16 mouse cellular contexts compared by ENCODE assay signal in genomic region chr2:147190316-147191021, GRCm38 (mm10). TPM values are rescaled to one million over a fixed set of nuclear protein-coding genes. Genes with fewer than 3 reads are reported as not detected.
DNase-seq lines count a peak whose midpoint lies in the region; ATAC-seq and TF ChIP-seq lines count a peak whose summit lies in the region.
"Had no signal": no experiment of that assay in that cellular context is flagged by ENCODE, and none has a peak within 500 bp of the region (broad histone marks: within the 10 kb centered on the region; RNA-seq: fewer than 3 reads in every experiment).

No protein-coding gene starts in this region.

- no peak for ATAC-seq in hindbrain, embryonic 16.5 days
- ATAC-seq in lung, postnatal 0 days: peak; percentile 92
- ATAC-seq in midbrain, postnatal 0 days (ENCODE audit: low FRiP score): no peak
- no peak for ATAC-seq in frontal cortex, adult (ENCODE audit: low TSS enrichment)
- ATAC-seq in heart, embryonic 11.5 days (replicated peaks; ENCODE audit: insufficient number of reproducible peaks, low FRiP score, low TSS enrichment): no peak

- peak; percentile 34 for DNase-seq in hindbrain, embryonic 10.5 days (ENCODE audit: low spot score)
- peak; percentile 19 for DNase-seq in embryo, embryonic 11 days
- DNase-seq in lung, postnatal 0 days (ENCODE audit: low spot score): peak; percentile 75
- DNase-seq in midbrain, postnatal 0 days (ENCODE audit: low spot score): no peak
- DNase-seq in right cerebral cortex, postnatal 25 days: no peak
- DNase-seq: cerebellum, adult 9-11 months; gastrocnemius, postnatal 25 days; kidney, adult 11 months; layer of hippocampus, postnatal 36 days had no signal

- peaks cover 73% of the 10 kb centered on the region for H3K4me1 ChIP-seq in hindbrain, embryonic 10.5 days (replicated peaks)
- H3K4me1 ChIP-seq in hindbrain, embryonic 16.5 days (ENCODE audit: control insufficient read depth, insufficient read depth, low read depth, low read length): peaks cover 14% of the 10 kb centered on the region
- H3K4me1 ChIP-seq in lung, postnatal 0 days (ENCODE audit: insufficient read depth, low read depth, low read length): peaks cover 19% of the 10 kb centered on the region; the same call in 1 of the 2 replicates
- H3K4me1 ChIP-seq in midbrain, postnatal 0 days (ENCODE audit: insufficient read depth, low read length): peaks cover 8% of the 10 kb centered on the region
- H3K4me1 ChIP-seq in heart, embryonic 11.5 days (ENCODE audit: control insufficient read depth, insufficient read depth, low read length): peaks cover 12% of the 10 kb centered on the region; the same call in 1 of the 2 replicates

- peak; percentile 31; the same call in 1 of the 2 replicates for TF ChIP-seq CTCF in lung, postnatal 0 days (IDR thresholded peaks at IDR 0.05)
- TF ChIP-seq CTCF in midbrain, postnatal 0 days (IDR thresholded peaks at IDR 0.05): no peak

- TF ChIP-seq EP300 in lung, postnatal 0 days (IDR thresholded peaks at IDR 0.05): peak; percentile 72

- H3K9me3 ChIP-seq in hindbrain, embryonic 10.5 days: no peaks in the 10 kb centered on the region
- H3K9me3 ChIP-seq in hindbrain, embryonic 16.5 days (ENCODE audit: control insufficient read depth, low read length): no peaks in the 10 kb centered on the region
- H3K9me3 ChIP-seq in lung, postnatal 0 days (ENCODE audit: low read length): no peaks in the 10 kb centered on the region
- no peaks in the 10 kb centered on the region for H3K9me3 ChIP-seq in midbrain, postnatal 0 days (ENCODE audit: low read length)
- H3K9me3 ChIP-seq in heart, embryonic 11.5 days (replicated peaks; ENCODE audit: control insufficient read depth, low read length): no peaks in the 10 kb centered on the region
- H3K9me3 ChIP-seq: heart, embryonic 15.5 days; limb, embryonic 15.5 days had no signal

- WGBS in hindbrain, embryonic 10.5 days: under 1% methylated on average over 27 of the region's 27 CpGs
- 3% methylated on average over 27 of the region's 27 CpGs for WGBS in hindbrain, embryonic 16.5 days
- 2% methylated on average over 27 of the region's 27 CpGs for WGBS in lung, postnatal 0 days
- WGBS in midbrain, postnatal 0 days: 6% methylated on average over 27 of the region's 27 CpGs
- 1% methylated on average over 27 of the region's 27 CpGs for WGBS in heart, embryonic 11.5 days (ENCODE audit: insufficient replicate concordance)

- peak overlapping the region; percentile 23; the same call in 1 of the 2 replicates for H3K27ac ChIP-seq in hindbrain, embryonic 10.5 days
- H3K27ac ChIP-seq in hindbrain, embryonic 16.5 days (ENCODE audit: low read depth, low read length): no peak overlapping the region
- no peak overlapping the region for H3K27ac ChIP-seq in lung, postnatal 0 days (ENCODE audit: low read length)
- H3K27ac ChIP-seq in midbrain, postnatal 0 days (ENCODE audit: low read depth, low read length): no peak overlapping the region
- no peak overlapping the region for H3K27ac ChIP-seq in heart, embryonic 11.5 days (ENCODE audit: low read depth, low read length)
- H3K27ac ChIP-seq: heart, embryonic 15.5 days; limb, embryonic 15.5 days had no signal

- H3K4me3 ChIP-seq in hindbrain, embryonic 10.5 days: peak overlapping the region; percentile 29
- no peak overlapping the region for H3K4me3 ChIP-seq in hindbrain, embryonic 16.5 days (ENCODE audit: low read length)
- no peak overlapping the region for H3K4me3 ChIP-seq in lung, postnatal 0 days (ENCODE audit: low read depth, low read length)
- no peak overlapping the region for H3K4me3 ChIP-seq in midbrain, postnatal 0 days (ENCODE audit: low read depth, low read length)
- no peak overlapping the region for H3K4me3 ChIP-seq in heart, embryonic 11.5 days (ENCODE audit: low read depth, low read length)
- H3K4me3 ChIP-seq: heart, embryonic 15.5 days; limb, embryonic 15.5 days had no signal

- H3K27me3 ChIP-seq in hindbrain, embryonic 10.5 days (ENCODE audit: insufficient read depth, poor library complexity, severe bottlenecking): peaks cover 100% of the 10 kb centered on the region
- peaks cover 49% of the 10 kb centered on the region for H3K27me3 ChIP-seq in hindbrain, embryonic 16.5 days (replicated peaks; ENCODE audit: control insufficient read depth, insufficient read depth, low read length)
- H3K27me3 ChIP-seq in lung, postnatal 0 days (replicated peaks; ENCODE audit: insufficient read depth, low read length): peaks cover 95% of the 10 kb centered on the region
- H3K27me3 ChIP-seq in midbrain, postnatal 0 days (ENCODE audit: insufficient read depth, low read length): peaks cover 92% of the 10 kb centered on the region
- H3K27me3 ChIP-seq in heart, embryonic 11.5 days (ENCODE audit: control insufficient read depth, insufficient read depth, low read length): peaks cover 97% of the 10 kb centered on the region

- no peaks in the 10 kb centered on the region for H3K36me3 ChIP-seq in hindbrain, embryonic 10.5 days
- H3K36me3 ChIP-seq in hindbrain, embryonic 16.5 days (ENCODE audit: control insufficient read depth, insufficient read depth, low read length): no peaks in the 10 kb centered on the region
- no peaks in the 10 kb centered on the region for H3K36me3 ChIP-seq in lung, postnatal 0 days (ENCODE audit: insufficient read depth, low read length)
- no peaks in the 10 kb centered on the region for H3K36me3 ChIP-seq in midbrain, postnatal 0 days (ENCODE audit: insufficient read depth, low read length)
- no peaks in the 10 kb centered on the region for H3K36me3 ChIP-seq in heart, embryonic 11.5 days (ENCODE audit: control insufficient read depth, insufficient read depth, low read length)
- H3K36me3 ChIP-seq: heart, embryonic 15.5 days; limb, embryonic 15.5 days had no signal

- H3K4me2 ChIP-seq in hindbrain, embryonic 16.5 days (ENCODE audit: low read length): no peak overlapping the region
- no peak overlapping the region; the same call in 1 of the 2 replicates for H3K4me2 ChIP-seq in lung, postnatal 0 days (replicated peaks; ENCODE audit: low read depth, low read length)
- peak overlapping the region; percentile 20; the same call in 1 of the 2 replicates for H3K4me2 ChIP-seq in midbrain, postnatal 0 days (ENCODE audit: low read depth, low read length, poor library complexity, severe bottlenecking)
- H3K4me2 ChIP-seq in heart, embryonic 11.5 days: no peak overlapping the region
- H3K4me2 ChIP-seq: heart, embryonic 15.5 days; limb, embryonic 15.5 days had no signal

- H3K9ac ChIP-seq in hindbrain, embryonic 16.5 days (ENCODE audit: low read depth, low read length): no peak overlapping the region
- no peak overlapping the region for H3K9ac ChIP-seq in lung, postnatal 0 days (replicated peaks; ENCODE audit: low read depth)
- no peak overlapping the region for H3K9ac ChIP-seq in midbrain, postnatal 0 days (replicated peaks; ENCODE audit: low read length, poor library complexity, severe bottlenecking)
- no peak overlapping the region for H3K9ac ChIP-seq in heart, embryonic 11.5 days (ENCODE audit: low read depth, low read length)
- H3K9ac ChIP-seq: heart, embryonic 15.5 days; limb, embryonic 15.5 days had no signal

RNA-seq across cellular contexts. Expression of gene Nkx2-2, which starts 3.6 kb away (rescaled TPM):
- polyA plus RNA-seq in hindbrain, embryonic 10.5 days (2016; fragmentation: Nextera tagmentation; extraction: Ambion mirVana): 3.2 and 5.0 TPM in 2 replicates
- polyA plus RNA-seq in hindbrain, embryonic 16.5 days (2015; fragmentation: Nextera tagmentation; extraction: Ambion mirVana): 3.3 and 4.2 TPM in 2 replicates
- not detected in 2 replicates for polyA plus RNA-seq in lung, postnatal 0 days (2015; fragmentation: Nextera tagmentation; extraction: Ambion mirVana)
- 25.8 and 34.8 TPM in 2 replicates for total RNA-seq in midbrain, postnatal 0 days (2014; rRNA removed)
- polyA plus RNA-seq in midbrain, postnatal 0 days (2015; fragmentation: Nextera tagmentation; extraction: Ambion mirVana): 11.8 and 12.9 TPM in 2 replicates
- 0.27 TPM in 1 of 2 replicates, not detected in the other for polyA plus RNA-seq in heart, embryonic 11.5 days (2014; fragmentation: Nextera tagmentation; extraction: Ambion mirVana)
- total RNA-seq: gastrocnemius, postnatal 25 days; megakaryocyte-erythroid progenitor cell, adult 5-6 weeks had no signal
- polyA plus RNA-seq: heart, embryonic 15.5 days; limb, embryonic 15.5 days; thymus, postnatal 0 days had no signal

Comparison
In these comparisons a context has a peak if more than half of its experiments do, and no peak if none do; other contexts are left out.
1. DNase-seq: peak in hindbrain, embryonic 10.5 days (single experiment), embryo, embryonic 11 days (single experiment) and lung, postnatal 0 days (single experiment); none in midbrain, postnatal 0 days (single experiment) and right cerebral cortex, postnatal 25 days (single experiment).